Mouse (Mus musculus): ENCODE measurements around the gene Dmc1. TPM values are rescaled to one million over a fixed set of nuclear protein-coding genes. Genes with fewer than 3 reads are reported as not detected.

The Dmc1 gene
- polyA plus RNA-seq, 1 experiment: 0.74 TPM

- DNase-seq: peak; percentile 64
- Histone ChIP-seq H3K4me3 (ENCODE audit: control insufficient read depth, insufficient read depth, low read length) (no peak overlapping the region), H3K36me3 (ENCODE audit: control insufficient read depth, insufficient read depth, low read length) (no peaks in the 10 kb centered on the region), H3K27me3 (ENCODE audit: control insufficient read depth, insufficient read depth, low read length) (no peaks in the 10 kb centered on the region), H3K27ac (ENCODE audit: control insufficient read depth, insufficient read depth, low read length) (peak overlapping the region; percentile 96), H3K4me1 (replicated peaks; ENCODE audit: control insufficient read depth, insufficient read depth, low read length) (peaks cover 9% of the 10 kb centered on the region)
- TF ChIP-seq POLR2A (IDR thresholded peaks at IDR 0.05; ENCODE audit: control insufficient read depth, extremely low read depth, insufficient read depth, low read length, poor library complexity): no peak
- no peak for TF ChIP-seq CTCF (IDR thresholded peaks at IDR 0.05; ENCODE audit: borderline replicate concordance, control insufficient read depth, extremely low read depth, insufficient read depth, low read length, poor library complexity)
- WGBS: 22% methylated on average over 6 of the region's 6 CpGs
These were observed 27.1 kb downstream of the Dmc1 start for GRCm38 (mm10) chr15:79577671-79578426.

GRCm38 (mm10) chr15:79576947-79577346, 28.0 kb downstream of the Dmc1 start:
- peak; percentile 8 for DNase-seq
- WGBS: over 99% methylated on average over 2 of the region's 2 CpGs
- Histone ChIP-seq H3K27me3 (ENCODE audit: control insufficient read depth, insufficient read depth, low read length) (no peaks in the 10 kb centered on the region), H3K27ac (ENCODE audit: control insufficient read depth, insufficient read depth, low read length) (peak overlapping the region; percentile 96), H3K4me3 (ENCODE audit: control insufficient read depth, insufficient read depth, low read length) (no peak overlapping the region), H3K4me1 (replicated peaks; ENCODE audit: control insufficient read depth, insufficient read depth, low read length) (peaks cover 9% of the 10 kb centered on the region), H3K36me3 (ENCODE audit: control insufficient read depth, insufficient read depth, low read length) (no peaks in the 10 kb centered on the region)
- TF ChIP-seq CTCF (IDR thresholded peaks at IDR 0.05; ENCODE audit: borderline replicate concordance, control insufficient read depth, extremely low read depth, insufficient read depth, low read length, poor library complexity) (no peak), POLR2A (IDR thresholded peaks at IDR 0.05; ENCODE audit: control insufficient read depth, extremely low read depth, insufficient read depth, low read length, poor library complexity) (no peak)

GRCm38 (mm10) chr15:79575543-79576222, 29.2 kb downstream of the Dmc1 start:
- no peak for DNase-seq
- TF ChIP-seq CTCF (IDR thresholded peaks at IDR 0.05; ENCODE audit: borderline replicate concordance, control insufficient read depth, extremely low read depth, insufficient read depth, low read length, poor library complexity) (no peak), POLR2A (IDR thresholded peaks at IDR 0.05; ENCODE audit: control insufficient read depth, extremely low read depth, insufficient read depth, low read length, poor library complexity) (no peak)
- Histone ChIP-seq H3K4me1 (replicated peaks; ENCODE audit: control insufficient read depth, insufficient read depth, low read length) (peaks cover 9% of the 10 kb centered on the region), H3K4me3 (ENCODE audit: control insufficient read depth, insufficient read depth, low read length) (no peak overlapping the region), H3K27me3 (ENCODE audit: control insufficient read depth, insufficient read depth, low read length) (no peaks in the 10 kb centered on the region), H3K27ac (ENCODE audit: control insufficient read depth, insufficient read depth, low read length) (no peak overlapping the region), H3K36me3 (ENCODE audit: control insufficient read depth, insufficient read depth, low read length) (no peaks in the 10 kb centered on the region)
- 83% methylated on average over 1 of the region's 1 CpGs for WGBS

- TF ChIP-seq CTCF (IDR thresholded peaks at IDR 0.05; ENCODE audit: borderline replicate concordance, control insufficient read depth, extremely low read depth, insufficient read depth, low read length, poor library complexity) (no peak), POLR2A (IDR thresholded peaks at IDR 0.05; ENCODE audit: control insufficient read depth, extremely low read depth, insufficient read depth, low read length, poor library complexity) (no peak)
- Histone ChIP-seq H3K27me3 (ENCODE audit: control insufficient read depth, insufficient read depth, low read length) (no peaks in the 10 kb centered on the region), H3K4me3 (ENCODE audit: control insufficient read depth, insufficient read depth, low read length) (no peak overlapping the region), H3K27ac (ENCODE audit: control insufficient read depth, insufficient read depth, low read length) (no peak overlapping the region; the same call in 1 of the 2 replicates), H3K36me3 (ENCODE audit: control insufficient read depth, insufficient read depth, low read length) (no peaks in the 10 kb centered on the region), H3K4me1 (replicated peaks; ENCODE audit: control insufficient read depth, insufficient read depth, low read length) (no peaks in the 10 kb centered on the region)
- 93% methylated on average over 9 of the region's 9 CpGs for WGBS
- no peak for DNase-seq
These were observed 42.5 kb downstream of the Dmc1 start for GRCm38 (mm10) chr15:79562417-79562816.

GRCm38 (mm10) chr15:79559649-79560048, 45.3 kb downstream of the Dmc1 start:
- no peaks in the 10 kb centered on the region for H3K4me1 ChIP-seq (replicated peaks; ENCODE audit: control insufficient read depth, insufficient read depth, low read length)
- no peaks in the 10 kb centered on the region for H3K36me3 ChIP-seq (ENCODE audit: control insufficient read depth, insufficient read depth, low read length)
- 91% methylated on average over 3 of the region's 3 CpGs for WGBS
- TF ChIP-seq CTCF (IDR thresholded peaks at IDR 0.05; ENCODE audit: borderline replicate concordance, control insufficient read depth, extremely low read depth, insufficient read depth, low read length, poor library complexity) (no peak), POLR2A (IDR thresholded peaks at IDR 0.05; ENCODE audit: control insufficient read depth, extremely low read depth, insufficient read depth, low read length, poor library complexity) (no peak)
- no peaks in the 10 kb centered on the region for H3K27me3 ChIP-seq (ENCODE audit: control insufficient read depth, insufficient read depth, low read length)
- DNase-seq: no peak
- H3K27ac ChIP-seq (ENCODE audit: control insufficient read depth, insufficient read depth, low read length): no peak overlapping the region
- H3K4me3 ChIP-seq (ENCODE audit: control insufficient read depth, insufficient read depth, low read length): no peak overlapping the region

- Histone ChIP-seq H3K27ac (ENCODE audit: control insufficient read depth, insufficient read depth, low read length) (no peak overlapping the region), H3K36me3 (ENCODE audit: control insufficient read depth, insufficient read depth, low read length) (no peaks in the 10 kb centered on the region), H3K4me3 (ENCODE audit: control insufficient read depth, insufficient read depth, low read length) (no peak overlapping the region), H3K4me1 (replicated peaks; ENCODE audit: control insufficient read depth, insufficient read depth, low read length) (0 out of 2 replicates have a peak, but pooled peaks cover 3% of the 10 kb centered on the region), H3K27me3 (ENCODE audit: control insufficient read depth, insufficient read depth, low read length) (no peaks in the 10 kb centered on the region)
- TF ChIP-seq CTCF (IDR thresholded peaks at IDR 0.05; ENCODE audit: borderline replicate concordance, control insufficient read depth, extremely low read depth, insufficient read depth, low read length, poor library complexity): no peak
- TF ChIP-seq POLR2A (IDR thresholded peaks at IDR 0.05; ENCODE audit: control insufficient read depth, extremely low read depth, insufficient read depth, low read length, poor library complexity): no peak
- 86% methylated on average over 5 of the region's 5 CpGs for WGBS
- no peak for DNase-seq
These were observed 52.3 kb downstream of the Dmc1 start for GRCm38 (mm10) chr15:79552566-79552965.
